Mouse (Mus musculus): ENCODE measurements around the gene Ssmem1. TPM values are rescaled to one million over a fixed set of nuclear protein-coding genes. Genes with fewer than 3 reads are reported as not detected.

Gene Ssmem1
- total RNA-seq, 1 experiment: 0.58 TPM

- in situ Hi-C loops (cut with MboI; ENCODE audit: low sequenced_read_pairs in 2 of 2, unreplicated experiment in 2 of 2): no loop called here
- no peaks in the 10 kb centered on the region for H3K4me1 ChIP-seq (ENCODE audit: control insufficient read depth in 2 of 2, insufficient read depth in 2 of 2, low read length in 2 of 2, poor library complexity in 1 of 2)
- no peak overlapping the region for H3K27ac ChIP-seq (ENCODE audit: insufficient read depth, low read depth, low read length, poor library complexity, severe bottlenecking)
- DNase-seq (ENCODE audit: low read depth, low spot score): no peak
- H3K36me3 ChIP-seq (ENCODE audit: control insufficient read depth, insufficient read depth, low read length, poor library complexity, severe bottlenecking): peaks cover 39% of the 10 kb centered on the region
- TF ChIP-seq CHD2 (IDR thresholded peaks at IDR 0.05; ENCODE audit: low read depth, low read length) (no peak), ZNF384 (IDR thresholded peaks at IDR 0.05; ENCODE audit: low read depth, low read length) (no peak), HCFC1 (IDR thresholded peaks at IDR 0.05; ENCODE audit: borderline replicate concordance, insufficient read depth, low read length) (no peak), MAFK (IDR thresholded peaks at IDR 0.05; ENCODE audit: insufficient read depth, low read depth, low read length) (no peak), ZC3H11A (IDR thresholded peaks at IDR 0.05; ENCODE audit: borderline replicate concordance, low read depth, low read length) (no peak)
- H3K9ac ChIP-seq (ENCODE audit: insufficient read depth, low read depth, low read length, poor library complexity, severe bottlenecking): no peak overlapping the region
- H3K9me3 ChIP-seq (ENCODE audit: control insufficient read depth, insufficient read depth, low read depth, low read length): no peaks in the 10 kb centered on the region
- H3K4me3 ChIP-seq (ENCODE audit: insufficient read depth in 1 of 2, low read depth in 1 of 2, low read length in 2 of 2, poor library complexity in 1 of 2, severe bottlenecking in 1 of 2): no peak overlapping the region
These were observed 26.7 kb upstream of the Ssmem1 start for GRCm38 (mm10) chr6:30482908-30483307.

- H3K9ac ChIP-seq (ENCODE audit: insufficient read depth, low read depth, low read length, poor library complexity, severe bottlenecking): no peak overlapping the region
- in situ Hi-C loops (cut with MboI; ENCODE audit: low sequenced_read_pairs in 2 of 2, unreplicated experiment in 2 of 2): no loop called here
- H3K4me1 ChIP-seq (ENCODE audit: control insufficient read depth in 2 of 2, insufficient read depth in 2 of 2, low read length in 2 of 2, poor library complexity in 1 of 2): no peaks in the 10 kb centered on the region
- H3K36me3 ChIP-seq (ENCODE audit: control insufficient read depth, insufficient read depth, low read length, poor library complexity, severe bottlenecking): peaks cover 35% of the 10 kb centered on the region
- H3K4me3 ChIP-seq (ENCODE audit: insufficient read depth in 1 of 2, low read depth in 1 of 2, low read length in 2 of 2, poor library complexity in 1 of 2, severe bottlenecking in 1 of 2): no peak overlapping the region
- H3K9me3 ChIP-seq (ENCODE audit: control insufficient read depth, insufficient read depth, low read depth, low read length): no peaks in the 10 kb centered on the region
- TF ChIP-seq CHD2 (IDR thresholded peaks at IDR 0.05; ENCODE audit: low read depth, low read length): no peak
- TF ChIP-seq HCFC1 (IDR thresholded peaks at IDR 0.05; ENCODE audit: borderline replicate concordance, insufficient read depth, low read length): no peak
- no peak for TF ChIP-seq MAFK (IDR thresholded peaks at IDR 0.05; ENCODE audit: insufficient read depth, low read depth, low read length)
- TF ChIP-seq ZNF384 (IDR thresholded peaks at IDR 0.05; ENCODE audit: low read depth, low read length): no peak
- H3K27ac ChIP-seq (ENCODE audit: insufficient read depth, low read depth, low read length, poor library complexity, severe bottlenecking): no peak overlapping the region
- no peak for DNase-seq (ENCODE audit: low read depth, low spot score)
These were observed 23.1 kb upstream of the Ssmem1 start for GRCm38 (mm10) chr6:30486504-30486903.

- Histone ChIP-seq H3K27ac (ENCODE audit: insufficient read depth, low read depth, low read length, poor library complexity, severe bottlenecking) (no peak overlapping the region), H3K9ac (ENCODE audit: insufficient read depth, low read depth, low read length, poor library complexity, severe bottlenecking) (no peak overlapping the region), H3K4me3 (ENCODE audit: insufficient read depth in 1 of 2, low read depth in 1 of 2, low read length in 2 of 2, poor library complexity in 1 of 2, severe bottlenecking in 1 of 2) (no peak overlapping the region), H3K9me3 (ENCODE audit: control insufficient read depth, insufficient read depth, low read depth, low read length) (no peaks in the 10 kb centered on the region), H3K4me1 (ENCODE audit: control insufficient read depth in 2 of 2, insufficient read depth in 2 of 2, low read length in 2 of 2, poor library complexity in 1 of 2) (no peaks in the 10 kb centered on the region), H3K36me3 (ENCODE audit: control insufficient read depth, insufficient read depth, low read length, poor library complexity, severe bottlenecking) (peaks cover 36% of the 10 kb centered on the region)
- in situ Hi-C loops (cut with MboI; ENCODE audit: low sequenced_read_pairs in 2 of 2, unreplicated experiment in 2 of 2): no loop called here
- TF ChIP-seq ZC3H11A (IDR thresholded peaks at IDR 0.05; ENCODE audit: borderline replicate concordance, low read depth, low read length) (no peak), ZNF384 (IDR thresholded peaks at IDR 0.05; ENCODE audit: low read depth, low read length) (no peak), MAFK (IDR thresholded peaks at IDR 0.05; ENCODE audit: insufficient read depth, low read depth, low read length) (no peak), CHD2 (IDR thresholded peaks at IDR 0.05; ENCODE audit: low read depth, low read length) (no peak), HCFC1 (IDR thresholded peaks at IDR 0.05; ENCODE audit: borderline replicate concordance, insufficient read depth, low read length) (no peak)
- no peak for DNase-seq (ENCODE audit: low read depth, low spot score)
These were observed 10.6 kb upstream of the Ssmem1 start for GRCm38 (mm10) chr6:30499049-30499448.

- Histone ChIP-seq H3K4me1 (ENCODE audit: control insufficient read depth in 2 of 2, insufficient read depth in 2 of 2, low read length in 2 of 2, poor library complexity in 1 of 2) (peaks cover 5 to 7% of the 10 kb centered on the region in 2 experiments; a peak in 3 of 4 replicates), H3K9ac (ENCODE audit: insufficient read depth, low read depth, low read length, poor library complexity, severe bottlenecking) (peak overlapping the region; percentile 99), H3K4me3 (ENCODE audit: insufficient read depth in 1 of 2, low read depth in 1 of 2, low read length in 2 of 2, poor library complexity in 1 of 2, severe bottlenecking in 1 of 2) (peak overlapping the region; percentile 81 to 95), H3K9me3 (ENCODE audit: control insufficient read depth, insufficient read depth, low read depth, low read length) (no peaks in the 10 kb centered on the region), H3K36me3 (ENCODE audit: control insufficient read depth, insufficient read depth, low read length, poor library complexity, severe bottlenecking) (peaks cover 17% of the 10 kb centered on the region), H3K27ac (ENCODE audit: insufficient read depth, low read depth, low read length, poor library complexity, severe bottlenecking) (peak overlapping the region; percentile 91; the same call in 1 of the 2 replicates)
- no peak for TF ChIP-seq ZNF384 (IDR thresholded peaks at IDR 0.05; ENCODE audit: low read depth, low read length)
- no peak for TF ChIP-seq HCFC1 (IDR thresholded peaks at IDR 0.05; ENCODE audit: borderline replicate concordance, insufficient read depth, low read length)
- TF ChIP-seq CHD2 (IDR thresholded peaks at IDR 0.05; ENCODE audit: low read depth, low read length): no peak
- no peak for TF ChIP-seq MAFK (IDR thresholded peaks at IDR 0.05; ENCODE audit: insufficient read depth, low read depth, low read length)
- no peak for TF ChIP-seq ZC3H11A (IDR thresholded peaks at IDR 0.05; ENCODE audit: borderline replicate concordance, low read depth, low read length)
- in situ Hi-C loops (cut with MboI; ENCODE audit: low sequenced_read_pairs in 2 of 2, unreplicated experiment in 2 of 2): no loop called here
- no peak for DNase-seq (ENCODE audit: low read depth, low spot score)
These were observed 825 bp upstream of the Ssmem1 start for GRCm38 (mm10) chr6:30508824-30509223.

GRCm38 (mm10) chr6:30510291-30510690 lies 642 bp downstream of the Ssmem1 start:
- TF ChIP-seq HCFC1 (IDR thresholded peaks at IDR 0.05; ENCODE audit: borderline replicate concordance, insufficient read depth, low read length) (no peak), ZNF384 (IDR thresholded peaks at IDR 0.05; ENCODE audit: low read depth, low read length) (no peak), ZC3H11A (IDR thresholded peaks at IDR 0.05; ENCODE audit: borderline replicate concordance, low read depth, low read length) (no peak), MAFK (IDR thresholded peaks at IDR 0.05; ENCODE audit: insufficient read depth, low read depth, low read length) (no peak), CHD2 (IDR thresholded peaks at IDR 0.05; ENCODE audit: low read depth, low read length) (no peak)
- Histone ChIP-seq H3K4me1 (ENCODE audit: control insufficient read depth in 2 of 2, insufficient read depth in 2 of 2, low read length in 2 of 2, poor library complexity in 1 of 2) (peaks cover 5 to 7% of the 10 kb centered on the region in 2 experiments; a peak in 3 of 4 replicates), H3K9me3 (ENCODE audit: control insufficient read depth, insufficient read depth, low read depth, low read length) (no peaks in the 10 kb centered on the region), H3K4me3 (ENCODE audit: insufficient read depth in 1 of 2, low read depth in 1 of 2, low read length in 2 of 2, poor library complexity in 1 of 2, severe bottlenecking in 1 of 2) (peak overlapping the region in 1 of 2 experiments; percentile 45; a peak in 1 of 4 replicates), H3K27ac (ENCODE audit: insufficient read depth, low read depth, low read length, poor library complexity, severe bottlenecking) (peak overlapping the region; percentile 66; the same call in 1 of the 2 replicates), H3K9ac (ENCODE audit: insufficient read depth, low read depth, low read length, poor library complexity, severe bottlenecking) (peak overlapping the region; percentile 23; the same call in 1 of the 2 replicates), H3K36me3 (ENCODE audit: control insufficient read depth, insufficient read depth, low read length, poor library complexity, severe bottlenecking) (peaks cover 10% of the 10 kb centered on the region)
- DNase-seq (ENCODE audit: low read depth, low spot score): no peak
- in situ Hi-C loops (cut with MboI; ENCODE audit: low sequenced_read_pairs in 2 of 2, unreplicated experiment in 2 of 2): no loop called here

Measured in ES-E14 (cell line).